Mouse (Mus musculus) forebrain, embryonic 10.5 days (tissue): Measurements from ENCODE around the gene Zfp800. TPM values are rescaled to one million over a fixed set of nuclear protein-coding genes. Genes with fewer than 3 reads are reported as not detected.

Experiments used
- DNase-seq: peaks from one replicate; pipeline ENCODE4 v3.0.0-alpha.2; 2017; ENCODE audit warnings: low spot score; ENCODE audit errors: extremely low spot score
- H3K27ac ChIP-seq: fragments of 300-500 bp; sonication (generic); 2 replicates; pipeline ENCODE4 v1.5.1; 2016; ENCODE audit warnings: mild to moderate bottlenecking
- H3K27me3 ChIP-seq: fragments of 300-500 bp; sonication (generic); 2 replicates; pipeline ENCODE4 v1.6.1; 2016; ENCODE audit warnings: mild to moderate bottlenecking; ENCODE audit not compliant: poor library complexity, severe bottlenecking
- H3K36me3 ChIP-seq: fragments of 300-500 bp; sonication (generic); replicated peaks from 2 replicates; pipeline ENCODE4 v1.6.1; 2016; ENCODE audit warnings: mild to moderate bottlenecking, moderate library complexity
- H3K4me1 ChIP-seq: fragments of 300-500 bp; sonication (generic); 2 replicates; pipeline ENCODE4 v1.6.1; 2016
- H3K4me3 ChIP-seq: fragments of 300-500 bp; sonication (generic); 2 replicates; pipeline ENCODE4 v1.5.1; 2016; ENCODE audit warnings: mild to moderate bottlenecking, moderate library complexity
- H3K9me3 ChIP-seq: fragments of 300-500 bp; sonication (generic); 2 replicates; pipeline ENCODE4 v1.6.1; 2016; ENCODE audit warnings: mild to moderate bottlenecking, moderate library complexity
- WGBS: fragments of 180-500 bp; shearing (Covaris S2); methylation state at CpG from one replicate; pipeline ENCODE4 v1.1.7; 2016; 5-methylcytosine and 5-hydroxymethylcytosine counted together
- polyA plus RNA-seq: library from polyadenylated mRNA; unstranded; fragments of >200 nt; fragmentation: Nextera tagmentation; extraction: Ambion mirVana; gene quantifications from 2 replicates; pipeline ENCODE4 v1.2.1, GENCODE M21; 2016

Gene Zfp800
- 22.0 and 22.8 TPM in 2 replicates for polyA plus RNA-seq

GRCm38 (mm10) chr6:28397681-28398203, at the start of gene Zfp800:
Gene Zfp800, minus strand, starts transcription at chr6:28398005.
- WGBS, result under 1% methylated on average over 33 of the region's 33 CpGs
- peaks cover 23% of the 10 kb centered on the region for H3K4me1 ChIP-seq
- H3K9me3 ChIP-seq, result peaks cover 9% of the 10 kb centered on the region
- H3K36me3 ChIP-seq, result no peaks in the 10 kb centered on the region
- peak; percentile 70 for DNase-seq
- H3K27ac ChIP-seq, result peak within 1 kb of the TSS; percentile 88
- peak within 1 kb of the TSS; percentile 58 for H3K4me3 ChIP-seq
- peaks cover 84% of the 10 kb centered on the region for H3K27me3 ChIP-seq

DNA sequence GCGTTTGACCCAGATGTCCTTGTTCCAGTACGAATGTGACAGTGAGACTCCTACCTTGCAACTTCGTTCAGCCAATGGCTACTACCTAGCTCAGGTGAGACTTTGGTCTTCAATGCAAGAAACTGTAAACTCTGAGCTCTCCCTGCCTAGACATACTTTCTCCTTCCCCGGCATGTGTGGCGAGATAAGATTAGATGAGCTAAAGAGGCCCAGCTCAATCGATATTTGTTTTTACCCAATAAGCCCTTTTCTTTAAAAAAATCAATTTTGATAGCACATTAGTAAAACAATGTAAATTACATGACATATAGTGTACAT, 33.7 kb upstream of the Zfp800 start:
- H3K27me3 ChIP-seq, result no peaks in the 10 kb centered on the region
- H3K4me1 ChIP-seq, result no peaks in the 10 kb centered on the region
- H3K9me3 ChIP-seq, result no peaks in the 10 kb centered on the region
- H3K36me3 ChIP-seq, result peaks cover 7% of the 10 kb centered on the region
- no peak for DNase-seq
- H3K27ac ChIP-seq, result no peak overlapping the region
- WGBS, result 82% methylated on average over 6 of the region's 6 CpGs
- H3K4me3 ChIP-seq, result no peak overlapping the region

- WGBS, result 87% methylated on average over 10 of the region's 10 CpGs
- H3K9me3 ChIP-seq, result no peaks in the 10 kb centered on the region
Observed at GRCm38 (mm10) chr6:28430795-28431537, 33.2 kb upstream of the Zfp800 start.

DNA sequence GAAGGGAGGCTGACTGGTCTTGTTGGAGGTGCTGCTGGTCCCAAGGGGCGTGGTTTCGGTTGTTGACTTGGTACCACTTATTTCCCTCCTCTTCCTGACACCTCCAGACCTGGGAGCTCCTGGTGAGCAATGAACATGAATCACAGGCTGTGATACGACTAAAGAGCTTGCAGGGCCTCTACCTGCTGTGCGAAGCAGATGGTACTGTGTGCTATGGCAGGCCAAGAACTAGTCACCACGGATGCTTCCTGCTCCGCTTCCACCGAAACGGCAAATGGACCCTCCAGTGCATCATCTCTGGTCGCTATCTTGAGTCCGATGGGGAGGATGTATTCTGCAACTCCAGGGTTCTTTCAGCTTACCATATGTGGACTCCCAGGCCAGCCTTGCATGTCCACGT, 32.1 kb upstream of the Zfp800 start:
- Histone ChIP-seq H3K36me3 (peaks cover 23% of the 10 kb centered on the region), H3K27me3 (no peaks in the 10 kb centered on the region), H3K9me3 (no peaks in the 10 kb centered on the region), H3K27ac (no peak overlapping the region), H3K4me3 (no peak overlapping the region), H3K4me1 (peaks cover 3% of the 10 kb centered on the region)
- DNase-seq, result no peak
- WGBS, result 92% methylated on average over 11 of the region's 11 CpGs

More at GRCm38 (mm10) chr6:28430795-28431537, 33.2 kb upstream of the Zfp800 start:
- DNase-seq, result no peak
- Histone ChIP-seq H3K4me1 (no peaks in the 10 kb centered on the region), H3K36me3 (peaks cover 12% of the 10 kb centered on the region), H3K27ac (no peak overlapping the region), H3K27me3 (no peaks in the 10 kb centered on the region), H3K4me3 (no peak overlapping the region)

GRCm38 (mm10) chr6:28428290-28428689, 30.5 kb upstream of the Zfp800 start, which contains the start of gene Gcc1:
Gene Gcc1, minus strand, starts transcription at chr6:28428390.
- no peaks in the 10 kb centered on the region for H3K9me3 ChIP-seq
- 92% methylated on average over 3 of the region's 3 CpGs for whole genome bisulfite sequencing
- peaks cover 26% of the 10 kb centered on the region for H3K36me3 ChIP-seq
- no peak within 1 kb of the TSS for H3K4me3 ChIP-seq
- no peak within 1 kb of the TSS for H3K27ac ChIP-seq
- no peak for DNase-seq
- peaks cover 13% of the 10 kb centered on the region for H3K4me1 ChIP-seq
- H3K27me3 ChIP-seq, result no peaks in the 10 kb centered on the region

DNA sequence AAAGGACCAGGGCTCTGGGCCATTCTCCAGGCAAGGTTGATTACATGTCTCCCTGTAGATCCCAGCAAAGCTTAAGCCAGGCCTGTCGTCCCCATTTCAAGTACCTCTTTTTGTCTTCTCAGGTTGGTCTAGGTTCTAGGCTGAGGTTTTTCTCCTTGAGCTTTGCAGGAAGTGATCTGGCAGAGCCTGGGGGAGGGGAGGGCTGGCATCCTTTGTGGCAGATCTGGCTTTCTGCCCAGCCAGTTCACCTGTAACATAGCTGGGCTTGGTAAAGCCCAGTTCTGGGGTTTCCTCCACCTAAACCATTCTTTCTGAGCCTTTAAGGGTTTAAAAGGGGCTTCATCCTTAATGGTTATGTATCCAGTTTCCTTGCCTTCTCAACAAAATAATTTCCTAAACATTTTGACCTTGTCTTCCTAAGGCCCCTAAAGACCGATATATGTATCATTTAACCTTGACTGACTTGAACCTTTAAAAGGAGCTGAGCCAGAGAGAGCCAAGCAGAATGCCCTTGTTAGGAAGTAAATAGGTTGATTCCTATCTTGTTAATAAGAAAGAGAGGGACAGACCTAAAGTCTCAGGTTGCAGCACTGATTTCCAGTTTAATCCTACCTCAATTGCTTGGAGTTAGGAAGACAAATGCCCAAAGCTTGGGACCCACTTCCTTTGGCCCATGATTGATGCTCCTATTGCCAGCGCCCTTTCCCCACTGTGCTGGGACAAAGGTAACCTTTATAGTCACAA, 29.5 kb upstream of the Zfp800 start, which contains the start of gene Fscn3:
Gene Fscn3 (plus strand): TSS at position 694 of the 744 bp plus-strand sequence.
- peaks cover 17% of the 10 kb centered on the region for H3K4me1 ChIP-seq

GRCm38 (mm10) chr6:28425019-28425418, 27.2 kb upstream of the Zfp800 start:
- Histone ChIP-seq H3K36me3 (peaks cover 26% of the 10 kb centered on the region), H3K4me1 (peaks cover 37% of the 10 kb centered on the region), H3K27me3 (no peaks in the 10 kb centered on the region), H3K4me3 (peak overlapping the region; percentile 90; the same call in 1 of the 2 replicates), H3K9me3 (no peaks in the 10 kb centered on the region), H3K27ac (no peak overlapping the region)
- no peak for DNase-seq
- WGBS, result 97% methylated on average over 6 of the region's 6 CpGs

More for the DNA sequence above, 29.5 kb upstream of the Zfp800 start, which contains the start of gene Fscn3:
- Histone ChIP-seq H3K27ac (no peak within 1 kb of the TSS), H3K4me3 (no peak within 1 kb of the TSS), H3K27me3 (no peaks in the 10 kb centered on the region), H3K9me3 (no peaks in the 10 kb centered on the region), H3K36me3 (peaks cover 26% of the 10 kb centered on the region)
- no peak for DNase-seq
- WGBS, result 79% methylated on average over 3 of the region's 3 CpGs

DNA sequence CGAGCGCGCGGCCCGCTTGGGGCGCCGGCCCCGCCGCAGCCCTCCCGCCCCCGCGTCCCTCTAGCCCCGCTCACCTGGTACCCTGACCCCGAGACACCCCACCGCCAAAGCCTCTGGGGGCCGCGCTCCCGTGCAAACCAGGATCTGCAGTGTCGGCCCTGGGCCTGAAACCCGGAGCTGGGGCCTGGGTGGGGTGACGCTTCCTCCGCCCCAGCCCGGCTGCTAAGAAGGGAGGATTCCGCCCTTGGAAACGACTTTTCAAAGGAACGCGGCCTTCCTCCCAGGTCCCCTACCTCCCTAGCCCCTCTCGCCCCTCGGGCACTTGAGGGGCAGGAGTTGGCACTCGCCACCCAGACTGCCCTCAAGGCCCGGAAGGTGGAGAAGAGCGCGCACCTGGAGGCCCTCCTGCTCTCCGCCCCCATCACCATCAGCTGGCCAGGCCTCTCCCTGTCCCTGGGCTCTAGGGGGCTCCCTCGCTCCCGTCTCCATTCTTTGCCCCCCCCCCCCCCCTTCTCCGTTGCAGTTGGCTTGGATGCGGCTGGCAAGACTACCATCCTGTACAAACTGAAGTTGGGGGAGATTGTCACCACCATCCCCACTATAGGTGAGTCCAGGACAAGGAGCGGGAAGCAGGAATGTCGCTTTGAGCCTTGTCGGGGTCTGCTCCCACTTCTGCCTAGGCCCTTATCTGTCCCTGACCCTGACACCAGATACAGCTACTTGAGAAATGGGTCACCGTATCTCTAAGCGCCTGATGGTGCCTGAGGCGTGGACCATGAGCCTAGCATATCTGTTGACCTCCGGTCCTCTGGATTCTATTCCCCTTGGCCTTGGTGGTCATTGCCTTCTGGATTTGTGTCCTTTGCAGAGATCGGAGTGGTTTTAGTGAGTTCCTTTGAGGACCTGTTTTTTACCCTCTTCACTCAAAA, 26.2 kb upstream of the Zfp800 start:
- H3K27me3 ChIP-seq, result no peaks in the 10 kb centered on the region
- peaks cover 31% of the 10 kb centered on the region for H3K36me3 ChIP-seq
- H3K4me1 ChIP-seq, result peaks cover 43% of the 10 kb centered on the region
- peak overlapping the region; percentile 90 for H3K4me3 ChIP-seq
- peak; percentile 62 for DNase-seq
- no peaks in the 10 kb centered on the region for H3K9me3 ChIP-seq
- 11% methylated on average over 45 of the region's 46 CpGs for whole genome bisulfite sequencing
- peak overlapping the region; percentile 96 for H3K27ac ChIP-seq

GRCm38 (mm10) chr6:28423313-28423712, 25.5 kb upstream of the Zfp800 start, which contains the start of gene Arf5:
Gene Arf5, plus strand, starts transcription at chr6:28423560.
- DNase-seq, result peak; percentile 85
- Histone ChIP-seq H3K4me3 (peak within 1 kb of the TSS; percentile 90), H3K9me3 (no peaks in the 10 kb centered on the region), H3K36me3 (peaks cover 38% of the 10 kb centered on the region), H3K4me1 (peaks cover 43% of the 10 kb centered on the region), H3K27ac (peak within 1 kb of the TSS; percentile 96), H3K27me3 (no peaks in the 10 kb centered on the region)
- WGBS, result 2% methylated on average over 37 of the region's 42 CpGs

DNA sequence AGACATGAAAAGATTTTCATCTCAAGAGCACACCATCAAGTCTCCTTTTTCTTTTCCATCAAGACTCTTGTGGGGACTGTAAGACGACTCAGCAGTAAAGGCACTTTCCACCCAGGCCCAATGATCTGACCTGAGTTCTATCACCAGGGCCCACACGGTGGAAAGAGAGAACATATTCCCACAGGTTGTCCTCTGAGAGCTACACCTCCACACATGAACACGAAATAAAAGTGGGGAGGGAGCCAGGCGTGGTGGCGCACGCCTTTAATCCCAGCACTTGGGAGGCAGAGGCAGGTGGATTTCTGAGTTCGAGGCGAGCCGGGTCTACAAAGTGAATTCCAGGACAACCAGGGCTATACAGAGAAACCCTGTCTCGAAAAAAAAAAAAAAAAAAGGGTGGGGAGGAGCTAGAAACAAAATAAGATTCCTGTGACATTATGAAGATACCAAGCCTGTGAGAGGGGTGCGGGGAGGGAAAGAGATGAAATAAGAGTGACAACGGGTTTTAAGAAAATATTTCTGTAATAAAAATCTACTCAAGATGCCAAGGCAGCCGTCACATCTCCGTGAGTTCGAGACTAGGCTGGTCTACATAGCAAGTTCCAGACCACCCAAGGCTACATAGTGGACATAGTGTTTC, 25.0 kb upstream of the Zfp800 start:
- Histone ChIP-seq H3K27me3 (no peaks in the 10 kb centered on the region), H3K36me3 (peaks cover 43% of the 10 kb centered on the region), H3K4me3 (peak overlapping the region; percentile 90; the same call in 1 of the 2 replicates), H3K4me1 (peaks cover 43% of the 10 kb centered on the region), H3K9me3 (no peaks in the 10 kb centered on the region), H3K27ac (peak overlapping the region; percentile 96; the same call in 1 of the 2 replicates)
- 76% methylated on average over 15 of the region's 15 CpGs for WGBS
- no peak for DNase-seq

- peak; percentile 92 for DNase-seq
- Histone ChIP-seq H3K27ac (peak overlapping the region; percentile 82), H3K4me1 (peaks cover 43% of the 10 kb centered on the region), H3K36me3 (peaks cover 49% of the 10 kb centered on the region), H3K27me3 (no peaks in the 10 kb centered on the region), H3K9me3 (no peaks in the 10 kb centered on the region), H3K4me3 (peak overlapping the region; percentile 90)
- under 1% methylated on average over 27 of the region's 27 CpGs for WGBS
Observed at GRCm38 (mm10) chr6:28421469-28422000, 23.7 kb upstream of the Zfp800 start.
